Mouse (Mus musculus) neural tube, embryonic 11.5 days (tissue): ENCODE results near the gene Nav2. TPM values are rescaled to one million over a fixed set of nuclear protein-coding genes. Genes with fewer than 3 reads are reported as not detected.

Experiments used
- ATAC-seq: fragments of 200-750 bp; cut with Nextera tagmentation; 2 replicates; pipeline ENCODE4 v1.8.0; 2017; ENCODE audit warnings: moderate number of reproducible peaks, mild to moderate bottlenecking, moderate TSS enrichment, moderate library complexity; ENCODE audit not compliant: insufficient read depth, low FRiP score, low TSS enrichment
- DNase-seq: peaks from one replicate; pipeline ENCODE4 v3.0.0-alpha.2; 2015; ENCODE audit warnings: low spot score
- H3K27ac ChIP-seq: fragments of 300-500 bp; sonication (generic); 2 replicates; pipeline ENCODE4 v1.5.1; 2014; ENCODE audit warnings: low read depth, mild to moderate bottlenecking, low read length
- H3K27me3 ChIP-seq: fragments of 300-500 bp; sonication (generic); 2 replicates; pipeline ENCODE4 v1.6.1; 2014; ENCODE audit warnings: mild to moderate bottlenecking, low read length, mixed read lengths; ENCODE audit not compliant: control insufficient read depth, insufficient read depth
- H3K36me3 ChIP-seq: fragments of 300-500 bp; sonication (generic); 2 replicates; pipeline ENCODE4 v1.6.1; 2014; ENCODE audit warnings: mild to moderate bottlenecking, low read length, moderate library complexity, mixed read lengths; ENCODE audit not compliant: control insufficient read depth, insufficient read depth
- H3K4me1 ChIP-seq: fragments of 300-500 bp; sonication (generic); 2 replicates; pipeline ENCODE4 v1.6.1; 2014; ENCODE audit warnings: low read length, mixed read lengths; ENCODE audit not compliant: control insufficient read depth, insufficient read depth
- H3K4me2 ChIP-seq: fragments of 300-500 bp; sonication (generic); 2 replicates; pipeline ENCODE4 v1.6.1; 2014; ENCODE audit warnings: low read depth, mild to moderate bottlenecking, moderate library complexity
- H3K4me3 ChIP-seq: fragments of 300-500 bp; sonication (generic); 2 replicates; pipeline ENCODE4 v1.5.1; 2014; ENCODE audit warnings: low read depth, low read length
- H3K9ac ChIP-seq: fragments of 300-500 bp; sonication (generic); 2 replicates; pipeline ENCODE4 v1.6.1; 2014; ENCODE audit warnings: mild to moderate bottlenecking, low read length
- H3K9me3 ChIP-seq: fragments of 300-500 bp; sonication (generic); 2 replicates; pipeline ENCODE4 v1.6.1; 2016; ENCODE audit warnings: low read length; ENCODE audit not compliant: control insufficient read depth
- WGBS: fragments of 180-500 bp; shearing (Covaris S2); extraction: QIAGEN DNeasy Blood & Tissue Kit; methylation state at CpG from one replicate; pipeline ENCODE4 v1.1.7; 2014; 5-methylcytosine and 5-hydroxymethylcytosine counted together
- polyA plus RNA-seq: library from polyadenylated mRNA; unstranded; fragments of >200 nt; fragmentation: Nextera tagmentation; extraction: Ambion mirVana; gene quantifications from 2 replicates; pipeline ENCODE4 v1.2.1, GENCODE M21; 2014

Gene Nav2
- polyA plus RNA-seq, 1 experiment from 2014 or later, result 19.2 TPM

- DNase-seq (no peak), ATAC-seq (no peak)
- no peak overlapping the region for H3K4me2 ChIP-seq
- no peaks in the 10 kb centered on the region for H3K36me3 ChIP-seq
- H3K27me3 ChIP-seq, result no peaks in the 10 kb centered on the region
- H3K4me1 ChIP-seq, result no peaks in the 10 kb centered on the region
- H3K27ac ChIP-seq, result no peak overlapping the region
- H3K9me3 ChIP-seq, result no peaks in the 10 kb centered on the region
- WGBS, result 86% methylated on average over 8 of the region's 8 CpGs
- no peak overlapping the region for H3K9ac ChIP-seq
- no peak overlapping the region for H3K4me3 ChIP-seq
These were observed 367.6 kb downstream of the Nav2 start for GRCm38 (mm10) chr7:49276163-49276562.

DNA sequence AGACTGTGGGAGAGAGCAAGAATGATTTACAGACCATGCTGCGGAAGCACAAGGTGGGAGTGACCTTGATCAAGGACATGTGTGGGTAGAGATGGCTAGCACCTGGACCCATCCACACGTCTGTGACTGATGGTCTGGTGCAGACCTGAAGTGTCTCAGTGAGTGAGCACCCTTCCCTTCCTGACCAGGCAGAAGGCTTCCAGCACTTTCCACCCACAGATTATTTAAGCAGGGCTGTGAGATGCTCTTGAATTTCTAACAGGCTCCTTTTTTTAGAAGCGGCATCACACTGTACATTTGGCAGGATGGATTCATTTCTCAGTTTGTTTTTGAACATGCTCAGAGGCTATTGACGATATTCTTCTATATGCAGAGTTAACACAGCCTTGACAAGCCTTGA lies 369.2 kb downstream of the Nav2 start:
- DNase-seq (no peak), ATAC-seq (no peak)
- Histone ChIP-seq H3K4me3 (no peak overlapping the region), H3K36me3 (no peaks in the 10 kb centered on the region), H3K4me1 (no peaks in the 10 kb centered on the region), H3K4me2 (no peak overlapping the region), H3K27me3 (no peaks in the 10 kb centered on the region), H3K27ac (no peak overlapping the region), H3K9me3 (no peaks in the 10 kb centered on the region), H3K9ac (no peak overlapping the region)
- 83% methylated on average over 4 of the region's 4 CpGs for WGBS

DNA sequence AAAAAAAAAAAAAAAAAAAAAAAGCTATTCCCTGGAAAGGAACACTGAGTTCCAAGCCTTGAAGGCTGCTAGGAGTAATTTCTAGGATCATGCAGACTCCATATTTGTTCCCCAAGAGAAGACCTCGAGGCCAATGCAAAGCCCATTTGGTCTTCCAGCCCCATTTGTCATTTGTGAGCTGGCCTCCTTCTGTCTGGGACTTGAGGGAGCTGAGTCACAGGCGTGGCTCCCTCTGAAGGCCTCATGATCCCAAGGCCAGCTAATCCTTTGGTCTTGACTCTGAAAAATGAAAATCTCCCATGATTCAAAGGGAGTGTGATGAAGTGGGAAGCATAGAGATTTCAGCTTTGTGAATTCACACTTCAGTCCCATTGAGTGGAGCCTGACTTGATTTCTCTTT lies 370.0 kb downstream of the Nav2 start:
- H3K27me3 ChIP-seq, result no peaks in the 10 kb centered on the region
- no peak overlapping the region for H3K27ac ChIP-seq
- no peak overlapping the region for H3K4me3 ChIP-seq
- ATAC-seq, result no peak
- H3K9ac ChIP-seq, result no peak overlapping the region
- 52% methylated on average over 2 of the region's 2 CpGs for WGBS
- DNase-seq, result no peak
- no peaks in the 10 kb centered on the region for H3K9me3 ChIP-seq
- no peaks in the 10 kb centered on the region for H3K36me3 ChIP-seq
- H3K4me1 ChIP-seq, result no peaks in the 10 kb centered on the region
- no peak overlapping the region for H3K4me2 ChIP-seq

GRCm38 (mm10) chr7:49280427-49280826 lies 371.9 kb downstream of the Nav2 start:
- no peak overlapping the region for H3K27ac ChIP-seq
- H3K27me3 ChIP-seq, result no peaks in the 10 kb centered on the region
- H3K4me1 ChIP-seq, result no peaks in the 10 kb centered on the region
- ATAC-seq, result no peak
- 88% methylated on average over 5 of the region's 5 CpGs for WGBS
- no peaks in the 10 kb centered on the region for H3K36me3 ChIP-seq
- no peak for DNase-seq
- H3K4me2 ChIP-seq, result no peak overlapping the region
- no peak overlapping the region for H3K9ac ChIP-seq
- no peak overlapping the region for H3K4me3 ChIP-seq
- H3K9me3 ChIP-seq, result no peaks in the 10 kb centered on the region

- no peaks in the 10 kb centered on the region for H3K27me3 ChIP-seq
- no peak overlapping the region for H3K9ac ChIP-seq
- H3K27ac ChIP-seq, result no peak overlapping the region
- DNase-seq, result no peak
- H3K4me3 ChIP-seq, result no peak overlapping the region
- WGBS, result 85% methylated on average over 7 of the region's 7 CpGs
- H3K36me3 ChIP-seq, result no peaks in the 10 kb centered on the region
- no peak for ATAC-seq
- no peaks in the 10 kb centered on the region for H3K9me3 ChIP-seq
- no peak overlapping the region for H3K4me2 ChIP-seq
- no peaks in the 10 kb centered on the region for H3K4me1 ChIP-seq
These were observed 373.9 kb downstream of the Nav2 start for GRCm38 (mm10) chr7:49282446-49282845.

GRCm38 (mm10) chr7:49283507-49284361 lies 375.2 kb downstream of the Nav2 start:
- no peaks in the 10 kb centered on the region for H3K9me3 ChIP-seq

DNA sequence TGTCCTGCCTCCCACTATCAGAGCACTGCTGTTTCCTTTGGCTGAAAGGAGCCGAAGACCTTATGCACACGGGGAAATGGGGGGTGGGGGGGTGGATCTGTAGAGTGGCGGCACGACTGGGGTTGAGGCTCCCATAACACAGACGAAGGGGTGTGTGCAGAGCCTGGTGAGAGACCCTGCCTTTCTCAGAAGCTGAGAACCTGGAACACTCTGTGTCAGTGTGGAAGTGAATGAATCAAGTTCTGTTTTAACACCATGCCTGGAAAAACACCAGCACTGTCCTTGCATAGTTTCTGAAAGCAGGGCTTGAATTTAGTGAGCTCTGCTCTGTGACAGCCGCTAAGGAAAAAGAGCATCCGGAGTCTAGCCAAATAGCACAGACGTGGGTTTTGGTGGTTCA lies 379.7 kb downstream of the Nav2 start:
- no peaks in the 10 kb centered on the region for H3K9me3 ChIP-seq
- 61% methylated on average over 8 of the region's 8 CpGs for WGBS
- H3K27me3 ChIP-seq, result no peaks in the 10 kb centered on the region
- no peaks in the 10 kb centered on the region for H3K4me1 ChIP-seq
- H3K36me3 ChIP-seq, result no peaks in the 10 kb centered on the region
- H3K4me3 ChIP-seq, result no peak overlapping the region
- no peak overlapping the region for H3K9ac ChIP-seq
- H3K4me2 ChIP-seq, result no peak overlapping the region
- DNase-seq, result no peak
- no peak for ATAC-seq
- H3K27ac ChIP-seq, result no peak overlapping the region

More at GRCm38 (mm10) chr7:49283507-49284361, 375.2 kb downstream of the Nav2 start:
- Histone ChIP-seq H3K4me3 (no peak overlapping the region), H3K4me1 (no peaks in the 10 kb centered on the region), H3K4me2 (no peak overlapping the region), H3K36me3 (no peaks in the 10 kb centered on the region), H3K27ac (no peak overlapping the region), H3K9ac (no peak overlapping the region), H3K27me3 (no peaks in the 10 kb centered on the region)
- 64% methylated on average over 11 of the region's 11 CpGs for WGBS
- DNase-seq (no peak), ATAC-seq (no peak)

GRCm38 (mm10) chr7:49290308-49290707 lies 381.8 kb downstream of the Nav2 start:
- no peak for DNase-seq
- 85% methylated on average over 4 of the region's 4 CpGs for WGBS
- ATAC-seq, result no peak

DNA sequence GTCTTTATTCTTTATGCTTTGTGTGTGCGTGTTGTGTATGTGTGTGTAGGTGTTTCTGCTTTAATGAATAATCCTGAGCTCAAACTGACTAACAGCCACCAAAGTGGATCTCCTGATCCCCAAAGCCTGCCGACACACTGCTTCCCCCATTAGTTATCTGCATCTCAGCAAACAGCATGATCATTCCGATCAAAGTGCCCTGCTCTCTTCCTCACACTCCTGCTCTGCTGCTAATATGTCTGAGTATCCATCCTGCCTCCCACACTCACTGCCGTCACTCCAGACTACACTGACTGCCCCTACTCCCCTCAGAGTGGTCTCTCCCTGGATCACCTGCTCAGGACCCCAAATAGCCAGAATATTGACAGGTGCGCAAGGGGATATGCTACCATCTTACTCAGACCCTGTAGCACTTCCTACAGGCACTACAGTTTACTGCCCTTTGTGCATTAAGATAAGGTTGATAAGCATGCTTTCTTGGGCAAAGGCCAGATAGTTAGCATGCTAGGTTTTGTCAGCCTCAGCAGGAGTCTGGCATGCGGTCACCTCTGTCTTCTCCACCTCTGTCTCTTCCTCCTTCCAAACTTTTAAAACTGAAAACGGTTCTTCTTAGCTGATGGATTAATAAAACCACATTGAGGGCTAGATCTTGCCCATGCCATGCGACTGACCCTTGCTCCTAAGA lies 382.8 kb downstream of the Nav2 start:
- no peaks in the 10 kb centered on the region for H3K36me3 ChIP-seq
- H3K27ac ChIP-seq, result no peak overlapping the region
- DNase-seq (no peak), ATAC-seq (no peak)
- H3K4me2 ChIP-seq, result no peak overlapping the region
- H3K27me3 ChIP-seq, result no peaks in the 10 kb centered on the region
- no peak overlapping the region for H3K4me3 ChIP-seq
- 96% methylated on average over 8 of the region's 8 CpGs for whole genome bisulfite sequencing
- no peaks in the 10 kb centered on the region for H3K9me3 ChIP-seq
- no peak overlapping the region for H3K9ac ChIP-seq
- no peaks in the 10 kb centered on the region for H3K4me1 ChIP-seq

More at GRCm38 (mm10) chr7:49290308-49290707, 381.8 kb downstream of the Nav2 start:
- no peak overlapping the region for H3K4me2 ChIP-seq
- H3K27me3 ChIP-seq, result no peaks in the 10 kb centered on the region
- H3K36me3 ChIP-seq, result no peaks in the 10 kb centered on the region
- H3K27ac ChIP-seq, result no peak overlapping the region
- H3K4me1 ChIP-seq, result no peaks in the 10 kb centered on the region
- H3K9me3 ChIP-seq, result no peaks in the 10 kb centered on the region
- no peak overlapping the region for H3K4me3 ChIP-seq
- no peak overlapping the region for H3K9ac ChIP-seq
